Mouse (Mus musculus) cerebellum, adult 11-12 months (tissue): ENCODE results near the gene Pak3.

Experiments
- DNase-seq: peaks from one replicate; pipeline ENCODE4 v3.0.0; 2022

Gene Pak3

DNA sequence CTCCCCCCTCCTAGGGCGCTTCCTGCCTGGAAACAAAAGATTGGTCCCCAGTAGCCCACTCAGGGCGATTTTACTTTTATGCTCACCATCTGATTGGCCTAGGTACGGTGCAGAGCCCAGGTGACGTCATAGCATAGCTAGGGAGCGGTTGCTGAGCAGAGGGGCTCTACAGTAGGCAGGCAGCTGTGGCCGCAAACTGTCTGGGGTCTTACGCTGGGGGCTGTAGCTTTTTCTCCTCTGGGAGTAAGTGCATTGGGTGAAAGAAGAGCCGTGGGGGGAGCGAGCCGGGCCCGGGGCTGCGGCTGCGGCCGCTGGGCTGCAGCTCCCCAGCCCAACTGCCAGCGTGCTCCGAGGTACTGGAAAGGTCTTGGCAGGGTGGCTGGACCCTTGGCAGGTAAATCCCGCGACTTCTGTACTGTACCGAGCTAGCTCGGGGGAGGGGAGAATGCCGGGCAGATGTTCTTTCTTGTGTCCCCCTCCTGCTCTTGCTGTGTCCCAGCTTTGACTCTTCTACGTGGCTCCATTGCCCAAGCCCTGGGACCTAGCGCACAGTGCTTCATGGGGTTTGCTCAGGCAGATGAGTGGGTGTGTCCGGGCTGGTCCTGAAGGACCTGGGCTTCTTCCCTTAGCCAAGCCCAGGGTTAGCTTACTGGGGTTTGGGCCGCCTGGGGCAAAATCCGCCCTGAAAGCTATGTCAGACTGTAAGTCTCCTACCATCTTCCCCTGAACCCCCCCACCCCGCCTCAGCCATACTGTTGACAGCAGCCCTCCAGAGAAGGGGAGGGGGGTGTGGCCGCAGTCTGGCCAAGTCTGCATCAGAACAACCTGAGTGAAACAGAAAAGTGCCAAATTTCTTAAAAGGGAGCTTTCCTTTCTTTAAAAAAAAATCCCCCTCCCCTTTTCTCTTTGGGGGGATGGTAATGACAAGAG, 146.1 kb downstream of the Pak3 start:
- peak; percentile 31 for DNase-seq

GRCm38 (mm10) chrX:143665771-143666170, 147.4 kb downstream of the Pak3 start:
- DNase-seq = no peak

DNA sequence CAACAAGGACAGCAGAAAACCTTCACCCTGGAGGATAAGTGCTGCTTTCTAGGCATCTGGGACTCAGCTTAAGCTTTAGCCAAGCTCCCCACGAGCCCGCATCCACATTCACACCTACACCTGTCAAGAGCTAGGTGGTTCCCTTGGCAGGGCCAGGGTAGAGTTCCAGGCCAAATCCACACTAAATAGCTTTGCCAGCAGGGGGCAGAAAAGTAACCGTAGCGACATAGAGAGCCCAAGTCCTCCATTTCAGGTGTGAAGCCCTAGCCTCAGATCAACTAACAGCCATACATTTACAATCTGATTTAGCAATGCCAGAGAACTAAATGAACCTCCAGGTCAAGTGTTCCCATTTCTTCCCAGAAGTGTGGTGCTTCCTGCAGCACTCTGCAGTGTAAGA, 148.6 kb downstream of the Pak3 start:
- DNase-seq = no peak

DNA sequence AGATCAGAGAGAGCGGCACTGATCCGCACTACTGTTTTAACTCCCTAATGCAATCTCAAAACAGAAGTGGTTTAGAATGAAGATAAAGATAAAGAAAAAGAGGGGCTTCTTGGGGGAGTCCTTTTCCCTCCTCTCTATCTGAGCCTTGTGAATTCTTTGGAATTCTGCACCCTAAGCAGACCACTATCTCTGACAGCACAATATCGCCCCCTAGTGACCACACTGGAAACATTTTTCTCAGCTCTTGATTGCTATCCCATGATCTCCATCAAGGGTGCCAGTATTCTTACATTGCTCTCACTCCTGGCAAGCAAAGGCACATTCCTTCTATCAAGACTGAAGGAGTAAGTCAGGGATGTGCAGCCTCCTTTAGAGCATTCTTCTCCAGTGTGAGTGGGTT, 149.9 kb downstream of the Pak3 start:
- DNase-seq = peak; percentile 6

- DNase-seq = no peak
These were observed 160.2 kb downstream of the Pak3 start for GRCm38 (mm10) chrX:143678566-143678965.

DNA sequence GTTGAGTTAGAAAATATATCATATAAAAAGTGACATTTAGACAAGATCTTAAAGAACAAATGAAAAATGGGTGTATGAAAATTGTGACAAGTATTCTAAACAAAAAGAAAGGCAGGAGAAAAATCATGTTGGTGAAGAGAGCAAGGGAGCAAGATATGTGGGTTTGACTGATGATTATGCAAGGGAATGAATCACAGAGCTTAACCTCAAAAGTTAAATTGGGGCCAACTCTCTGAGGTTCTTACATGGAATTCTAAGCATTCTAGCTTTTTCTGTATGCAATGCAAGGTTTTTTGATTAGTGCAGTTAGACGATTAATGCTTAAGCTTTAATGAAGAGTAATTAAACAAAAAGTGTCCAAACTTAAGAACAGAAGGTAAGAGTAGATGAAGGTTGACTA, 203.9 kb downstream of the Pak3 start:
- DNase-seq = no peak

- DNase-seq = no peak
These were observed 207.0 kb downstream of the Pak3 start for GRCm38 (mm10) chrX:143725411-143725810.

- DNase-seq = no peak
These were observed 217.6 kb downstream of the Pak3 start for GRCm38 (mm10) chrX:143736035-143736434.

- DNase-seq = peak; percentile 1
These were observed 220.8 kb downstream of the Pak3 start for GRCm38 (mm10) chrX:143739171-143739570.

- no peak for DNase-seq
These were observed 244.2 kb downstream of the Pak3 start for GRCm38 (mm10) chrX:143762556-143762955.

GRCm38 (mm10) chrX:143815948-143816347, 297.6 kb downstream of the Pak3 start:
- DNase-seq = no peak

GRCm38 (mm10) chrX:143818961-143819360, 300.6 kb downstream of the Pak3 start:
- no peak for DNase-seq

DNA sequence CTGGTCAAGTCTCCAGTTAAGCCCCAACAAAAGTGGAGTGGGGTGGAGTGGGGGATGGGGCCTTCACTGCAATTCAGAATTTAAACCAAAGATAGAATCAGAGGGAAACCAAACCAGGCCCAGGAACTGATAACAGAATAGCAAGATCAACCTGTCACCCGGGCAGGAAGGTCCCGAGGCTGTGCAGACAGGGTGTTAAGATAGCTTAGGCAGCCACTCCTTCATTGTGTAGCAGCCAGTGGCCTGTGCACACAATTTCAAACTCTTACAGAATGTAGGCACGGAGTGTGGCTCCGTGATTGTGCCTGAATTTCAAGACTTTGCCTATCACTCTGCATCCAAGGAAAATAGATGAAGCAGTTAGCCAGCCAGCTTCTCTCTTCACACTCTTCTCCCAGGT, 308.1 kb downstream of the Pak3 start:
- DNase-seq = no peak

DNA sequence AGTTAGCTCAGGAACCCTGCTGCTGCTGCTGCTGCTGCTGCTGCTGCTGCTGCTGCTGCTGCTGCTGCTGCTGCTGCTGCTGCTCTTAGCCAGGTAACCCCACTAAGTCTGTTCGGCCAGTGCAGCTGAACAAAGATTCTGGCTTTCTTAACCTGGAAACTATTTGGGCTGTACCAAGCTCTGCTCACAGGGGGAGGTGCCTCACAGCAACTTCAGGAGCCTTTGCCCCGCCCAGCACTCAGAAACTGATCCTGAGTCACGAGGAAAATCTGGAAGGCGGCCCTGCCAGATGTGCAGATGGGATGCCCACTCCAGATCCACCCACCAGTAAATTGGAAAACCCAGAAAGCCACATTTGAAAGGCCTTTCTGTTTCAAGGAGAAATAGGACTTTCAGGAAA, 308.8 kb downstream of the Pak3 start, which contains the start of gene Capn6:
TSS of gene Capn6 (minus strand) at position 203 of the 400 bp plus-strand sequence.
- DNase-seq = no peak

- no peak for DNase-seq
These were observed 328.2 kb downstream of the Pak3 start for GRCm38 (mm10) chrX:143846637-143847036.
